Mouse (Mus musculus) hindbrain, embryonic 13.5 days (tissue): Measurements from ENCODE around the gene Tnrc6c. TPM values are rescaled to one million over a fixed set of nuclear protein-coding genes. Genes with fewer than 3 reads are reported as not detected.

Experiments used
- ATAC-seq: fragments of 200-750 bp; cut with Nextera tagmentation; 2 replicates; pipeline ENCODE4 v1.8.0; 2017; ENCODE audit warnings: moderate TSS enrichment; ENCODE audit not compliant: low FRiP score
- H3K27ac ChIP-seq: fragments of 300-500 bp; sonication (generic); 2 replicates; pipeline ENCODE4 v1.5.1; 2015; ENCODE audit warnings: inconsistent platforms, mild to moderate bottlenecking, moderate library complexity
- H3K27me3 ChIP-seq: fragments of 300-500 bp; sonication (generic); 2 replicates; pipeline ENCODE4 v1.6.1; 2015; ENCODE audit warnings: mild to moderate bottlenecking, inconsistent platforms
- H3K36me3 ChIP-seq: fragments of 300-500 bp; sonication (generic); 2 replicates; pipeline ENCODE4 v1.6.1; 2015; ENCODE audit warnings: mild to moderate bottlenecking, inconsistent platforms
- H3K4me1 ChIP-seq: fragments of 300-500 bp; sonication (generic); replicated peaks from 2 replicates; pipeline ENCODE4 v1.6.1; 2015; ENCODE audit warnings: inconsistent platforms
- H3K4me2 ChIP-seq: fragments of 300-500 bp; sonication (generic); 2 replicates; pipeline ENCODE4 v1.6.1; 2015; ENCODE audit warnings: inconsistent platforms, mild to moderate bottlenecking, moderate library complexity
- H3K4me3 ChIP-seq: fragments of 300-500 bp; sonication (generic); 2 replicates; pipeline ENCODE4 v1.5.1; 2015; ENCODE audit warnings: mild to moderate bottlenecking, inconsistent platforms
- H3K9ac ChIP-seq: fragments of 300-500 bp; sonication (generic); 2 replicates; pipeline ENCODE4 v1.6.1; 2015; ENCODE audit warnings: mild to moderate bottlenecking, inconsistent platforms
- H3K9me3 ChIP-seq: fragments of 300-500 bp; sonication (generic); 2 replicates; pipeline ENCODE4 v1.6.1; 2016; ENCODE audit warnings: inconsistent platforms
- WGBS: fragments of 180-500 bp; shearing (Covaris S2); methylation state at CpG from one replicate; pipeline ENCODE4 v1.1.7; 2015; 5-methylcytosine and 5-hydroxymethylcytosine counted together
- polyA plus RNA-seq: library from polyadenylated mRNA; unstranded; fragments of >200 nt; fragmentation: Nextera tagmentation; extraction: Ambion mirVana; gene quantifications from 2 replicates; pipeline ENCODE4 v1.2.1, GENCODE M21; 2015

The Tnrc6c gene
- polyA plus RNA-seq, 1 experiment from 2014 or later = 24.9 TPM

DNA sequence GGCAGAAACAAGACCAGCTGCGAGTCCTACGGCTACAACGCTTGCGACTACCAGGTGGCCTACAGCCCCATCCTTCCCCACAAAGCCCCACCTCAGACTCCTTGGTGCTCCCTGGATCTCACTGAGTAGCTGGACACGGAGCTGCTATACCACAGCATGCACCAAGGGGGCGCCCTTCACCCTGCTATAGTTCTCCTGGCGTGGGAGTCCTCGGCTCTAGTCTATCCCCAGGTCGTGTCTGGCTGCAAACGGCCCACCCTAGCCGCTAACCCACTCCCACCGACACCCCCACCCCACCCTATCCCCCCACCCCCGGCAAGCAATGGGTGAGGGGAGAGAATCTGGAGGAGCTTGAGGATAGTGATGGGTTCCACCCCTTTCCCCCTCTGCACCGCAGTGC, 136.2 kb downstream of the Tnrc6c start:
- 10% methylated on average over 14 of the region's 14 CpGs for WGBS
- Histone ChIP-seq H3K36me3 (no peaks in the 10 kb centered on the region), H3K4me3 (no peak overlapping the region), H3K9me3 (no peaks in the 10 kb centered on the region), H3K27me3 (peaks cover 35% of the 10 kb centered on the region), H3K4me2 (peak overlapping the region; percentile 13; the same call in 1 of the 2 replicates), H3K4me1 (peaks cover 3% of the 10 kb centered on the region; the same call in 1 of the 2 replicates), H3K9ac (no peak overlapping the region; the same call in 1 of the 2 replicates), H3K27ac (no peak overlapping the region)
- ATAC-seq = no peak

DNA sequence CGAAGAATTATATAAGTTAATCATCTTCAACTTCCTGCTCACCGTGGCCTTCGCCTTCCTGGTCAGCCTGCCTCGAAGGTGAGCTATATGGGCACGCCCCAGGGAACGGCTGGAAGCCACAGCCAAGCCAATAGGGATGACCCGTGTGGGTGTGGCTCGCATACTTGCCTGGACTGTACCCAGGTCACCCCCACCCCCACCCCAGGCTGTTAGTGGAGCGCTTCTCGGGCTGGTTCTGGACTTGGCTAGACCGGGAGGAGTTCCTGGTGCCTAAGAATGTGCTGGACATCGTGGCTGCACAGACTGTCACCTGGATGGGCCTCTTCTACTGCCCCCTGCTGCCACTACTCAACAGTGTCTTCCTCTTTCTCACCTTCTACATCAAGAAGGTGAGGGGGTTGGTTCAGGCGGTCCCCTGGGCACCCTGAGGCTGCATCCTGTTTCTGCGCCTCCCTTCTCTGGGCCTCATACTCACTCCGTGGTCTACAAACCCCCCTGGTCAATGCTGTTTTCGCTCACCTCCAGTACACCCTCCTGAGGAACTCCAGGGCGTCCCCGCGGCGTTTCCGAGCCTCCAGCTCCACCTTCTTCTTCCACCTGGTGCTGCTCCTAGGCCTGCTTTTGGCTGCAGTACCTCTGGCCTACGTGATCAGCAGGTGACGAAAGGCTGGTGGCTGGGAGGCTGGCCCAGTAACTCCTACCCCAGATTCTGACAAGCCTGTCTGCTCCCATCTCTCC, 136.8 kb downstream of the Tnrc6c start:
- Histone ChIP-seq H3K9me3 (no peaks in the 10 kb centered on the region), H3K36me3 (no peaks in the 10 kb centered on the region), H3K9ac (no peak overlapping the region), H3K4me3 (no peak overlapping the region), H3K4me2 (peak overlapping the region; percentile 13; the same call in 1 of the 2 replicates), H3K27ac (no peak overlapping the region), H3K4me1 (peaks cover 3% of the 10 kb centered on the region; the same call in 1 of the 2 replicates), H3K27me3 (peaks cover 32% of the 10 kb centered on the region)
- WGBS = 33% methylated on average over 23 of the region's 23 CpGs
- ATAC-seq = no peak

DNA sequence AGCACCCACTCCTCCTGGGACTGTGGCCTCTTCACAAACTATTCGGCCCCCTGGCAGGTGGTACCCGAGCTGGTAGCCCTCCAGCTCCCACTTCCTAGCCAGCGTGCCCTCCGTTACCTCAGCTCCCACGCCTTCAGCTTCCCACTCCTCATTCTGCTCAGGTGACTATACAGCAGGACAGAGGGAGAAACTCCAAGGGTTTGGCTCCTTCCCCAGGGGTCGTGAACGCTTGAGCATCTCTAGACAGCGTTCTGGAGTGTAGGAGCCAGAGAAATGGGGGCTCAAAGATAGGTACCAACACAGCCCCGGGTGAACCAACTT, 137.3 kb downstream of the Tnrc6c start:
- Histone ChIP-seq H3K9ac (no peak overlapping the region), H3K27me3 (peaks cover 32% of the 10 kb centered on the region), H3K4me3 (no peak overlapping the region), H3K27ac (no peak overlapping the region), H3K36me3 (no peaks in the 10 kb centered on the region), H3K9me3 (no peaks in the 10 kb centered on the region), H3K4me2 (no peak overlapping the region), H3K4me1 (peaks cover 3% of the 10 kb centered on the region; the same call in 1 of the 2 replicates)
- ATAC-seq = no peak
- 87% methylated on average over 9 of the region's 9 CpGs for WGBS

DNA sequence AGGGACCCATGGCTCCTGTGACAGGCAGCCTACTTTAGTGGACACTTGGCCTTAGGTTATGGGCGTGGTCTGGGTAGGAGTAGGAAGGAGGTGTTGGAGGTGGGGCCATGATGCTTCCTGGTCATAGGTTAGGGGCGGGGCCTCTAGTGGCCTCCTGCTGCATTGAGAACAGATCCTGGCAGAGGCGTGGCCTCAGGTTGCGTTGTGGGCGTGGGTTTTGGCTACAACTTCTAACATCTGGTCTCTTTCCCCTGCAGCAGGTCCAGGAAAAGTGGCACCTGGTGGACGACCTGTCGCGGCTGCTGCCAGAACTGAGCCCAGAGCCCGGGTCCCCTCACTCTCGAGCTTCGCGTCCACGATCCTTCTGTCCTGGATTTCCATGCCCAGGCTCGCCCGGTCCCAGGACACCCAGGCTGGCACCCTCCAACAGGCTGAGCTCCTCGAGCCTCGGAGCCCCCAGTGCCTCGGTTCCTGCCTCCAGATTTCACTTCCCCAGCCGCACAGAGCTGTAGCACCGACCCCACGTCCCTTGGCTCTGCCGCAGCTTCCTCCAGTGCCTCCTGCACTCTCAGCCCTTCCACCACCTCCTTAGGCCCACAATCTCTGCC, 138.3 kb downstream of the Tnrc6c start:
- H3K9ac ChIP-seq = peak overlapping the region; percentile 49; the same call in 1 of the 2 replicates
- no peaks in the 10 kb centered on the region for H3K36me3 ChIP-seq
- WGBS = 10% methylated on average over 22 of the region's 22 CpGs
- H3K4me1 ChIP-seq = peaks cover 3% of the 10 kb centered on the region; the same call in 1 of the 2 replicates
- peak overlapping the region; percentile 17; the same call in 1 of the 2 replicates for H3K4me2 ChIP-seq
- no peak for ATAC-seq
- H3K27ac ChIP-seq = no peak overlapping the region
- peaks cover 32% of the 10 kb centered on the region for H3K27me3 ChIP-seq
- no peaks in the 10 kb centered on the region for H3K9me3 ChIP-seq
- H3K4me3 ChIP-seq = no peak overlapping the region

DNA sequence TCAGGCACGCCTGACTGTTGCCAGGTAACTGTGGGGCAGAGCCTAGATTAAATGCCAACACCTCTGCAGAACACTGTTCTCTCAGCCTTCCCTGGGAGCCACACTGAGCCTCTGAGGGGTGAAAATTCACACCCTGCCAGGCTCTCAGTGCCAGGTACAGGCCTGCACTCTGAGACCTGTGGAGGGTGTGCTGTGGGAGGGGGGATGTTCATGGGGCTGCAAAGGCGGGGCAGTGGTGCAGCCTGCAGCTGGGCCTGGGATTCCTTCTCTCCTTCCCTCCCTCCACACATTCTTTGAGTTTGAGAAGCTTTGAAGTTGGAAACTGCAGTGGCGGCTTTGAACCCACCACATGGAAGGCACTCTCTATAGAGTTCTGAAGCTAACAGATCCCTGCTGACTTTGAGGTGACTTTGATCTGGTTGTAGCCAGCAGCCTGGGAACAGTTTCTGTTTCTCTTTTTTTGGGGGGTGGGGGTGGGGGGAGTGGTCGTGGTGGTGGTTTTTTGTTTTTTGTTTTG, 140.0 kb downstream of the Tnrc6c start:
- Histone ChIP-seq H3K27ac (no peak overlapping the region), H3K27me3 (peaks cover 32% of the 10 kb centered on the region), H3K36me3 (no peaks in the 10 kb centered on the region), H3K4me3 (no peak overlapping the region), H3K9ac (no peak overlapping the region), H3K4me2 (no peak overlapping the region), H3K4me1 (peaks cover 3% of the 10 kb centered on the region), H3K9me3 (no peaks in the 10 kb centered on the region)
- ATAC-seq = no peak
- WGBS = 56% methylated on average over 4 of the region's 4 CpGs

DNA sequence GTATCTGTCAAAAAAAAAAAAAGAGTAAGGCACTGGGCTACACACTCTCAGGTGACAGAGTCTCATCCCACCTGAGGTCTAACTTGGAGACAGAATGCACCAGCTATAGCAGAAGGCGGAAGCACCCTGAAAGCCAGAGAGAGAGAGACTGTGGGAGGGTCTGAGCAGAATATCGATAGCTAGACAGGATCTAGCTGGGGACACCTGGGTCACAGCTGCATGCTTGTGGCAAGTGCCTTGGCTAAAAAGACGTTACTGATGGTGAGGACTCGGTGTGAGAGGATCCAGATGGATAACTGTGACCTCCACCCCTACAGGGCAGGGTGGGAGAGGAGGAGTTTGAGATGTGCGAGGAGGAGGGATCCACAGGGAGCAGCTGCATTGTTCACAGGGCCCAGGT, 142.9 kb downstream of the Tnrc6c start:
- WGBS = 41% methylated on average over 5 of the region's 5 CpGs
- H3K4me2 ChIP-seq = no peak overlapping the region
- ATAC-seq = no peak

DNA sequence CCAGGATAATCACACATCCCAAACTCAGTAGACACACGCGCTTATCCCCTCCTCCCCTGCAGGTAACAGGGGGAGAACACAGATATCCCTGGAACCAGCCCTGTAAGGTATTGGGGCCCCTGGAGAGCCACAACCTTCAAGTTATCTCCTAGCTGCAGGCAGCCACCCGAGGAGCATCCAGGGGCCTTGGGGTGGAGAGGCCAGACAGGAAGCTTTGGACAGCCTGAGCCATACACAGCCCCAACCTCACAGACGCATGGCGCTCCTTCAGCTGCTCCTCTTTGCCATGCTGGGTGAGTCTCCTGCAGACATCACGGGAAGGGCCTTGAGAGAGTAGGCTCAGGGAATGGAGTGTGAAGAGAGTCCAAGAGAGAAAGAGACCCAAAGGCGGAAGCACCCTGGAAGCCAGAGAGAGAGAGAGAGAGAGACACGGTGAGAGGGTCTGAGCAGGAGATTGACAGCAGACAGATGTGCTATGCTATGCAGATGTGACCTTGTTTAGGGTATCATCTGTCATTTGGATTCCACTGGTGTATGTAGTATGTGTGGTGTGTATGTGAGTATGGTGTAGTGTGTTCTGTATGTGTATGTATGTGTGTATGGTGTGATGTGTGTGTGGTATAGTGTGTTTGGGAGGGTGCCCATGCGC, 143.5 kb downstream of the Tnrc6c start, which contains the start of gene 6030468B19Rik:
Gene 6030468B19Rik, plus strand, starts transcription at position 150 of the 649 bp plus-strand sequence.
- no peaks in the 10 kb centered on the region for H3K9me3 ChIP-seq
- H3K4me1 ChIP-seq = no peaks in the 10 kb centered on the region; the same call in 1 of the 2 replicates
- H3K9ac ChIP-seq = no peak within 1 kb of the TSS
- no peak for ATAC-seq
- H3K4me2 ChIP-seq = no peak within 1 kb of the TSS
- 71% methylated on average over 9 of the region's 9 CpGs for WGBS
- no peak within 1 kb of the TSS for H3K27ac ChIP-seq
- no peak within 1 kb of the TSS for H3K4me3 ChIP-seq
- no peaks in the 10 kb centered on the region for H3K36me3 ChIP-seq
- peaks cover 4% of the 10 kb centered on the region; the same call in 1 of the 2 replicates for H3K27me3 ChIP-seq

More for the DNA sequence above, 142.9 kb downstream of the Tnrc6c start:
- Histone ChIP-seq H3K36me3 (no peaks in the 10 kb centered on the region), H3K27ac (no peak overlapping the region), H3K4me1 (peaks cover 3% of the 10 kb centered on the region), H3K9me3 (no peaks in the 10 kb centered on the region), H3K9ac (no peak overlapping the region), H3K27me3 (peaks cover 10% of the 10 kb centered on the region), H3K4me3 (no peak overlapping the region)

DNA sequence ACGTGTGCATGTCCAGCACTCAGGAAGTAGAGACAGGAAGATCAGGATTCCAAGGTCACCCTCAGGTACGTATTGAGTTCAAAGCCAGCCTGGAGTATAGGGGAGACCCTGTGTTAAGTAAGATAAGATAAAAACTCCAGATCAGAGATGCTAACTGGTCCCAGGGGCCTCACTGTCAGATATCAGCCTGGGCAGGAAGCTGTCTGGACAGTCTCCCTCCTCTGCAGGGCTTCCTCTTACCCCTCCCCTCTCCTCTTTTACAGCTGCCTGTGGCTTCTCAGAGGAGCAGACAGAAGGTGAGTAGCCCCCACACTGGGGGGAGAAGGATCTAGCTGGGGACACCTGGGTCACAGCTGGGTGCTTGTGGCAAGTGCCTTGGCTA, 144.1 kb downstream of the Tnrc6c start:
- ATAC-seq = no peak
- Histone ChIP-seq H3K27me3 (peaks cover 2% of the 10 kb centered on the region; the same call in 1 of the 2 replicates), H3K4me1 (no peaks in the 10 kb centered on the region; the same call in 1 of the 2 replicates), H3K4me3 (no peak overlapping the region), H3K36me3 (no peaks in the 10 kb centered on the region), H3K27ac (no peak overlapping the region), H3K9me3 (no peaks in the 10 kb centered on the region), H3K9ac (no peak overlapping the region), H3K4me2 (no peak overlapping the region)
- 45% methylated on average over 2 of the region's 2 CpGs for WGBS

DNA sequence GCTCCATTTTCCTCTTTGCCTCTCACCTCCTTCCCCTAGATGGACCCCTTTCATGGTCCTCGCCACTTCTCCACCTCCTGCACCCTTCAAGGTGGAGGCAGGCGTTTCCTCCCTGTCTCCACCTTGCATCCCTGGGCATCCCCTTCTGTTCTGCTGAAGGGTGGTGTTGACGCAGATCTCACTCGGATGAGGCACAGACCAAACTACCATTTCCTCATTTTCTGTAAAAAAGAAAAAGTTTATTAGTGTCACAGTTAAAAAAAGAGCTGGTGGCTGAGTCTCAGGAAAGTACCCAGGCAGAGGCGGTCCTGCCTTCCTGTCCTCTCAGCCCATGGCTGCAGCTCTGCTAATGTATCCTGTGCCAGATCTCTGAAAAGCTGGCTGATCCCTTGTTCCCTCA, 145.1 kb downstream of the Tnrc6c start:
- no peak for ATAC-seq
- no peaks in the 10 kb centered on the region for H3K36me3 ChIP-seq
- no peak overlapping the region for H3K4me2 ChIP-seq
- peaks cover 2% of the 10 kb centered on the region; the same call in 1 of the 2 replicates for H3K27me3 ChIP-seq
- H3K4me1 ChIP-seq = no peaks in the 10 kb centered on the region; the same call in 1 of the 2 replicates
- H3K27ac ChIP-seq = no peak overlapping the region
- H3K4me3 ChIP-seq = no peak overlapping the region
- 66% methylated on average over 5 of the region's 5 CpGs for WGBS
- no peaks in the 10 kb centered on the region for H3K9me3 ChIP-seq
- H3K9ac ChIP-seq = no peak overlapping the region

DNA sequence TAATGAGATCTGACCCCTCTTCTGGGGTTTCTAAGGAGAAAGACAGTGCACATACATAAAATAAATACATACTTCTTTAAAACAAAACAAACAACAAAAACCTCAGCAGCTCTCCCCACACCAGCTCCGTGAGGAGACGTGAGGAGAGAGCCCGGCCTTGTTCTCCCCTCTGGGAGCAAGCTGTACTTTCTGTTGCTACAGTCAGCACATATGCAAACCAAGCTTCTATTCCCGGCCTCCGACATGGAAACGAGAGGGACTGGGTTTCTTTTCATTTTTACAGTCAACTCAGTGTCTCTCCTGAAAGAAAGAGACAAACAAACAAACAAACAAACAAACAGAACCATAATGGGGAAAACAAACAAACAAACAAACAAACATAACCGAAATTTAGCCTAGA, 145.9 kb downstream of the Tnrc6c start:
- WGBS = 79% methylated on average over 7 of the region's 7 CpGs
- Histone ChIP-seq H3K4me1 (no peaks in the 10 kb centered on the region; the same call in 1 of the 2 replicates), H3K9me3 (no peaks in the 10 kb centered on the region), H3K9ac (no peak overlapping the region), H3K4me2 (no peak overlapping the region), H3K36me3 (no peaks in the 10 kb centered on the region), H3K27me3 (peaks cover 2% of the 10 kb centered on the region; the same call in 1 of the 2 replicates), H3K27ac (no peak overlapping the region), H3K4me3 (no peak overlapping the region)
- no peak for ATAC-seq

DNA sequence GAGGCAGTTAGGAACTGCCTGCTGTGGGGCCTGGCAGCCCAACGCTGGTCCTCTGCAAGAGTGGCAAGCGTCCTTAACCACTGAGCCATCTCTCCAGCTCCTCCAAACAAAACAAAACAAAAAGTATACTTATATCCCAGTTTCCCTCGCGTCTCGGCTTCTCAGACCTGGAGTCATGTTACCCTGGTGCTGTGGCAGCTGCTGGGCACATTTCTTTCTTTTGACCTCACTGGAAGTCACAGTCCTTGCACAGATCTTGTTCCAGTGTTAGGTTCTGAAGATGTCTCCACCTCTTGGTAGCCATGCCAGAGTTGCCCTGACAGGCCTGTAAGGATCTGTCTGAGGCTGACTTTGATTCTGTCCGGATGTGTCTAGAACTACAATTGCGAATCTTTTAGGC, 147.6 kb downstream of the Tnrc6c start:
- Histone ChIP-seq H3K9ac (no peak overlapping the region), H3K4me2 (no peak overlapping the region), H3K4me3 (no peak overlapping the region), H3K27me3 (peaks cover 2% of the 10 kb centered on the region; the same call in 1 of the 2 replicates), H3K36me3 (no peaks in the 10 kb centered on the region), H3K4me1 (no peaks in the 10 kb centered on the region; the same call in 1 of the 2 replicates), H3K27ac (no peak overlapping the region), H3K9me3 (no peaks in the 10 kb centered on the region)
- ATAC-seq = no peak
- WGBS = 83% methylated on average over 7 of the region's 7 CpGs

DNA sequence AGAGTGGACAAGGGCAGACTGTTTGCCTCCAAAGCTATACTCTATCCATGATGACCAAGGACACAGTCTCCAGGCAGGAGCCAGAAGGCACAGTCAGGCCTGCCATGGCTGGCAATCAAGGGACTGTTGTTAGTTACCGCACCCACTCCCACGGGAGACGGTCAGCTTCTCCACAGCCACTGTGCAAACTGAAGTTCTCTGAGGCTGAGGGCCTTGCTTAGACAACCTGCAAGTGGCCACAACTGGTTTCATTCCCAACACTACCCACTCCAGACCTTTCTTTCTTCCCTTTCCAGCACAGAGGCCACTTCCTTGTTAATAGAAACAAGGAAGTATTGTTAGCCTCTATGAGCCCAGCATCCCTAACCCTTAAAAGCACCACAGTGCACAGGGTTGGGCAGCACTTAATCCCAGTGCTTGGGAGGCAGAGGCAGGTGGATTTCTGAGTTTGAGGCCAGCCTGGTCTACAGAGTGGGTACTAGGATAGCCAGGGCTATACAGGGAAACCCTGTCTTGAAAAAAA, 149.1 kb downstream of the Tnrc6c start:
- Histone ChIP-seq H3K4me3 (no peak overlapping the region), H3K27ac (no peak overlapping the region), H3K4me2 (no peak overlapping the region), H3K36me3 (no peaks in the 10 kb centered on the region), H3K9ac (no peak overlapping the region), H3K9me3 (no peaks in the 10 kb centered on the region), H3K27me3 (no peaks in the 10 kb centered on the region), H3K4me1 (no peaks in the 10 kb centered on the region; the same call in 1 of the 2 replicates)
- 95% methylated on average over 3 of the region's 3 CpGs for WGBS
- no peak for ATAC-seq
